Mouse (Mus musculus): ENCODE data around the gene Pold2. TPM values are rescaled to one million over a fixed set of nuclear protein-coding genes. Genes with fewer than 3 reads are reported as not detected.

Gene Pold2
- total and polyA plus RNA-seq, 3 experiments = 30.1 to 295 (median 47.5) TPM

DNA sequence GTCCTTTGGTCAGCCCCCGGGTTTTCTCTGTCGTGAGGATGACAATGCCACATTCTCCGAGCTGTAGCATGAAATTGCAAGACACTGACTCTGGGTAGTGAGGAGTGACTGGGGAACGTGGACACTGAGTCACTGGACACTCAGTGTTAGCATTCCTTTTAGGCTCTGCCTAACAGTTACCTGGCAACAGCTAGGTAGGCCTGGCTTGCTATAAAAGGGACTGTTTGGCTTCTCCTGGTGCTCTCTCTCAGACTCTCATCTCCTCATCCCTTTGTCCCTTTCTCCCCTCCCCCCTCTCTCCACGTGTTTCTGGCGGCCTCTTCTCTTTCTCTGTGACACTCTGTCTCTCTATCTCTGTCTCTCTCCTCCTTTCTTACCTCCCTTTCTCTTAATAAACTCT lies 24.3 kb upstream of the Pold2 start:
- Histone ChIP-seq H3K36me3 (replicated peaks) (no peaks in the 10 kb centered on the region), H3K27me3 (ENCODE audit: insufficient read depth, low read length) (peaks cover 52% of the 10 kb centered on the region), H3K4me3 (ENCODE audit: low read depth, low read length) (no peak overlapping the region), H3K9me3 (replicated peaks) (no peaks in the 10 kb centered on the region), H3K4me1 (ENCODE audit: insufficient read depth, low read depth, low read length) (peaks cover 4% of the 10 kb centered on the region; the same call in 1 of the 2 replicates)
- TF ChIP-seq CTCF (IDR thresholded peaks at IDR 0.05; ENCODE audit: low read depth, low read length) (no peak), TAL1 (conservative IDR thresholded peaks at IDR 0.05; ENCODE audit: low read depth, low read length) (no peak), POLR2AphosphoS5 (IDR thresholded peaks at IDR 0.05; ENCODE audit: insufficient replicate concordance, low read depth, low read length) (no peak), GATA1 (IDR thresholded peaks at IDR 0.05; ENCODE audit: borderline replicate concordance, low read length) (no peak), GATA2 (IDR thresholded peaks at IDR 0.05; ENCODE audit: borderline replicate concordance, low read depth, low read length) (no peak)
- DNase-seq (ENCODE audit: low spot score) (no peak), ATAC-seq (ENCODE audit: extremely low read depth, insufficient number of reproducible peaks, low FRiP score, poor library complexity, severe bottlenecking) (no peak)

DNA sequence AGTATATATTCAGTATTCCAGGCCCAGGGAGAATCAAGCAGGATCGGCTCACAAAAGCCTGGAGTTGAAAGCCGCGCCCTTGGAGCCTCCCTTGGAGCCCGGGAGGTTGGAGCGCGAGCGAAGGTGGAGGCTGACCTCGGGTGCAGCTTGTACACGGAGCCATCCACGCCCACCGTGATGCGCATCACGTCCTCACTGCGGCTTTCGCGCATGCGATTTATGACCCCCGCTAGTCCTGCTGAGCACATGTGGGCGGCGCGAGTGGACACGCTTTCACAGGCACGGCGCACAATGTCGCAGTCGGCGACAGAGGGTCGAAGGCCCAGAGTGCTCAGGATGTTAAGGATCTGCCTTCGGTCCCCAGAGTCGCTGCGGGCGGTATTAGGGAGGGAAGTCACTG lies 23.9 kb upstream of the Pold2 start:
- Histone ChIP-seq H3K27me3 (ENCODE audit: insufficient read depth, low read length) (peaks cover 54% of the 10 kb centered on the region), H3K4me3 (ENCODE audit: low read depth, low read length) (no peak overlapping the region), H3K4me1 (ENCODE audit: insufficient read depth, low read depth, low read length) (peaks cover 4% of the 10 kb centered on the region; the same call in 1 of the 2 replicates), H3K36me3 (replicated peaks) (no peaks in the 10 kb centered on the region), H3K9me3 (replicated peaks) (no peaks in the 10 kb centered on the region)
- TF ChIP-seq CTCF (IDR thresholded peaks at IDR 0.05; ENCODE audit: low read depth, low read length) = no peak
- TF ChIP-seq GATA1 (IDR thresholded peaks at IDR 0.05; ENCODE audit: borderline replicate concordance, low read length) = no peak
- no peak for TF ChIP-seq GATA2 (IDR thresholded peaks at IDR 0.05; ENCODE audit: borderline replicate concordance, low read depth, low read length)
- no peak for TF ChIP-seq TAL1 (conservative IDR thresholded peaks at IDR 0.05; ENCODE audit: low read depth, low read length)
- no peak for TF ChIP-seq POLR2AphosphoS5 (IDR thresholded peaks at IDR 0.05; ENCODE audit: insufficient replicate concordance, low read depth, low read length)
- ATAC-seq (ENCODE audit: extremely low read depth, insufficient number of reproducible peaks, low FRiP score, poor library complexity, severe bottlenecking) (no peak), DNase-seq (ENCODE audit: low spot score) (no peak)

DNA sequence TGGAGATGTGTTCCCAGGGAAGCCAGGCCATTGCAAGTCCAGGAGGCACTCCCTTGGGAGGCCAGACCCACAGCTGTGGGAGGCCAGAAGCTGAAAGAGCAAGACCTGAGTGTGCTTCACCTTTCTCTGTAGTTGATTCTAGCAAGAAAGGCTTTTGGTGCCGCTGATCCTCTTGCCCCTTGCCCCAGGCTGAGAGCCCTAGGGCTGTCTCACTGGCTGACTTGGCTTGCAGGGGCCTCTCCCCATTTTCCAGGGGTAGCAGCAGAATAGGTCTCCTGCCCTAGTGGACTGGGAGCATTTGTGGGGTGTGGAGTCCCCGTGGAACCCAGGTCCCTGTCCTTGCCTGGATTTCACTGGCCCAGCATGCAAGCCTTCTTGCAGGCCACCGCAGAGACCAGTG lies 23.2 kb upstream of the Pold2 start:
- Histone ChIP-seq H3K36me3 (replicated peaks) (no peaks in the 10 kb centered on the region), H3K27me3 (ENCODE audit: insufficient read depth, low read length) (peaks cover 56% of the 10 kb centered on the region), H3K9me3 (replicated peaks) (no peaks in the 10 kb centered on the region), H3K4me1 (ENCODE audit: insufficient read depth, low read depth, low read length) (peaks cover 4% of the 10 kb centered on the region; the same call in 1 of the 2 replicates), H3K4me3 (ENCODE audit: low read depth, low read length) (no peak overlapping the region)
- no peak for TF ChIP-seq GATA2 (IDR thresholded peaks at IDR 0.05; ENCODE audit: borderline replicate concordance, low read depth, low read length)
- no peak for TF ChIP-seq TAL1 (conservative IDR thresholded peaks at IDR 0.05; ENCODE audit: low read depth, low read length)
- DNase-seq (ENCODE audit: low spot score) (no peak), ATAC-seq (ENCODE audit: extremely low read depth, insufficient number of reproducible peaks, low FRiP score, poor library complexity, severe bottlenecking) (no peak)

DNA sequence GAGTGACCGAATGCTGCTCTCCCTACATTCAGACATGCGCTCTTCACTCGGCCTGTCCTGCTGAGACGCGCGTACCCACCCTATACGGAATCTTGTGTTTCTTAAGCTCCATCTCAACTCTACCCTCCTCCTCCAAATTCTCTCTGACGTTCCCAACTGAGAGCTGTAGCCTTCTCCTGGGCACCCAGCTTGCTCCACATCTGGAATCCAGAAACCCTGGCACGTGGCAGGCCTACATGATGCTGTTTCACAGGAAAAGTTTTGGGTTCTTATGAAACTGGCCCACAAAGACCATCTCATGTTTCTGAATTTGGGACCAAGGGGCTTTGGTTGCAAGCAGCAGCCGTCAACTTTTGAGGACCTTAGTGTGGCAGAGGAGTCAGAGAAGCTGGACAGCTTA lies 21.2 kb upstream of the Pold2 start:
- no peaks in the 10 kb centered on the region for H3K9me3 ChIP-seq (replicated peaks)
- no peak for DNase-seq (ENCODE audit: low spot score)
- TF ChIP-seq CTCF (IDR thresholded peaks at IDR 0.05; ENCODE audit: low read depth, low read length) (no peak), GATA1 (IDR thresholded peaks at IDR 0.05; ENCODE audit: borderline replicate concordance, low read length) (no peak)
- H3K27me3 ChIP-seq (ENCODE audit: insufficient read depth, low read length) = peaks cover 64% of the 10 kb centered on the region
- H3K4me1 ChIP-seq (ENCODE audit: insufficient read depth, low read depth, low read length) = peaks cover 4% of the 10 kb centered on the region; the same call in 1 of the 2 replicates
- H3K36me3 ChIP-seq (replicated peaks) = no peaks in the 10 kb centered on the region
- ATAC-seq (ENCODE audit: extremely low read depth, insufficient number of reproducible peaks, low FRiP score, poor library complexity, severe bottlenecking) = no peak
- H3K4me3 ChIP-seq (ENCODE audit: low read depth, low read length) = no peak overlapping the region

DNA sequence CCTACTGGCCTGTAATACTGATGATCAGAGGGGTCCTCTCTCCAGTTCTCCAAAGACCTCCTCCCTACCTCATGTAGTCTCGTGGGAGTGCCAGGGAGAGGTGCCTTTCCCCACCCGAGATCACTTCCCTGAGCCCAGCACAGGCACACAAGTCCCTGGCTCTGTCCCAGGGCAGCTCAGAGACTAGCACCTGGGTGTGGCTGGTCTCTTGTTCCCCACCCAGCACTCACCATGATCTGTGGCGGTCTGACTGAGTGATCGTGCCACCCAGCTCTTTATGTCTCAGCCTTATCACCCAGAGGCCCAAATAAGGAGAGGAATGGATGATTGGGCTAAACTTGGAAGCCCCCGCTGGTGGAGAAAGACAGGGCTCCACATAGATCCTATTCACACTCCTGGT lies 20.4 kb upstream of the Pold2 start, which contains the start of gene Myl7:
TSS of gene Myl7 (minus strand) at position 252 of the 400 bp plus-strand sequence.
- DNase-seq (ENCODE audit: low spot score) (no peak), ATAC-seq (ENCODE audit: extremely low read depth, insufficient number of reproducible peaks, low FRiP score, poor library complexity, severe bottlenecking) (no peak)
- no peaks in the 10 kb centered on the region for H3K36me3 ChIP-seq (replicated peaks)
- no peak within 1 kb of the TSS for H3K4me3 ChIP-seq (ENCODE audit: low read depth, low read length)
- peaks cover 60% of the 10 kb centered on the region for H3K27me3 ChIP-seq (ENCODE audit: insufficient read depth, low read length)
- peaks cover 4% of the 10 kb centered on the region; the same call in 1 of the 2 replicates for H3K4me1 ChIP-seq (ENCODE audit: insufficient read depth, low read depth, low read length)
- TF ChIP-seq POLR2AphosphoS5 (IDR thresholded peaks at IDR 0.05; ENCODE audit: insufficient replicate concordance, low read depth, low read length) (no peak), GATA1 (IDR thresholded peaks at IDR 0.05; ENCODE audit: borderline replicate concordance, low read length) (no peak), TAL1 (conservative IDR thresholded peaks at IDR 0.05; ENCODE audit: low read depth, low read length) (no peak), CTCF (IDR thresholded peaks at IDR 0.05; ENCODE audit: low read depth, low read length) (no peak), GATA2 (IDR thresholded peaks at IDR 0.05; ENCODE audit: borderline replicate concordance, low read depth, low read length) (no peak)
- no peaks in the 10 kb centered on the region for H3K9me3 ChIP-seq (replicated peaks)

DNA sequence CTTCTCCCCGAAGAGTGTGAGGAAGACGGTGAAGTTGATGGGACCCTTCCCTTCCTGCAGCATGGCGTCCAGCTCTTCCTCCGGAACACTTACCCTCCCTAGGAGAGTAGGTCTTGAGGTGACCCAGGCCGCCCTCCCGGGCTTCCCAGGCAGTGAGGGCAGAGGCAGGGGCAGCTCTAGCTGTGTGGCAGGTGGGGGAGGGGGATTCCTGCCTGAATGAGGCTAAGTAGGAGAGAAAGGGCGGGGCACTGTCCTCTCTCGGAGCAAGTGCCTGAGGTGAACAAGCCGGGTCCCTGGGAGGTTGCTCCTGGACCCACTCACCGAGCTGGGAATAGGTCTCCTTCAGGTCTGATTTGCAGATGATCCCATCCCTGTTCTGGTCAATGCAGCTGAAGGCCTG lies 19.7 kb upstream of the Pold2 start:
- Histone ChIP-seq H3K9me3 (replicated peaks) (no peaks in the 10 kb centered on the region), H3K4me1 (ENCODE audit: insufficient read depth, low read depth, low read length) (peaks cover 4% of the 10 kb centered on the region; the same call in 1 of the 2 replicates), H3K27me3 (ENCODE audit: insufficient read depth, low read length) (peaks cover 57% of the 10 kb centered on the region), H3K4me3 (ENCODE audit: low read depth, low read length) (no peak overlapping the region), H3K36me3 (replicated peaks) (no peaks in the 10 kb centered on the region)
- no peak for ATAC-seq (ENCODE audit: extremely low read depth, insufficient number of reproducible peaks, low FRiP score, poor library complexity, severe bottlenecking)
- no peak for DNase-seq (ENCODE audit: low spot score)
- TF ChIP-seq GATA1 (IDR thresholded peaks at IDR 0.05; ENCODE audit: borderline replicate concordance, low read length) (no peak), POLR2AphosphoS5 (IDR thresholded peaks at IDR 0.05; ENCODE audit: insufficient replicate concordance, low read depth, low read length) (no peak), CTCF (IDR thresholded peaks at IDR 0.05; ENCODE audit: low read depth, low read length) (no peak), GATA2 (IDR thresholded peaks at IDR 0.05; ENCODE audit: borderline replicate concordance, low read depth, low read length) (no peak), TAL1 (conservative IDR thresholded peaks at IDR 0.05; ENCODE audit: low read depth, low read length) (no peak)

DNA sequence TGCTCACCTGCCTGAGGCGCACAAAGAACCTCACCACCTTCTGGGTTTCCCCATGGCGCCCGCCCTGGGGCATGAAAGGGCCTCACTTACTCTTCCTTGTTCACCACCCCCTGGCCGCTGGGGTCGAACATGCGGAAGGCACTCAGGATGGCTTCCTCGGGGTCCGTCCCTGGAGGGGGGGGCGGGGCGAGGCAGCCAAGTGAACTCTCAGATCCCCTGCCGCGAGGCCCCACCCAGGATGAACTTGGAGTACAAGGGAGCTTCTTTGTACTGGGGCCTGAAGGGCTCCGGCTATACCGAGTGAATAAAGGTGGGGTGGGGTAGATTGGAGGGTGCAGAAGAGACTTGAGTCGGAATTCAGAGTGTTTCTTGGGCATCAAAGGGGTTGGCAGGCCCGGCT lies 19.1 kb upstream of the Pold2 start:
- TF ChIP-seq POLR2AphosphoS5 (IDR thresholded peaks at IDR 0.05; ENCODE audit: insufficient replicate concordance, low read depth, low read length) = no peak
- TF ChIP-seq GATA2 (IDR thresholded peaks at IDR 0.05; ENCODE audit: borderline replicate concordance, low read depth, low read length) = no peak
- TF ChIP-seq GATA1 (IDR thresholded peaks at IDR 0.05; ENCODE audit: borderline replicate concordance, low read length) = no peak
- TF ChIP-seq TAL1 (conservative IDR thresholded peaks at IDR 0.05; ENCODE audit: low read depth, low read length) = no peak
- TF ChIP-seq CTCF (IDR thresholded peaks at IDR 0.05; ENCODE audit: low read depth, low read length) = no peak
- ATAC-seq (ENCODE audit: extremely low read depth, insufficient number of reproducible peaks, low FRiP score, poor library complexity, severe bottlenecking) (no peak), DNase-seq (ENCODE audit: low spot score) (no peak)
- H3K4me3 ChIP-seq (ENCODE audit: low read depth, low read length) = no peak overlapping the region
- peaks cover 57% of the 10 kb centered on the region for H3K27me3 ChIP-seq (ENCODE audit: insufficient read depth, low read length)
- peaks cover 4% of the 10 kb centered on the region; the same call in 1 of the 2 replicates for H3K4me1 ChIP-seq (ENCODE audit: insufficient read depth, low read depth, low read length)
- no peaks in the 10 kb centered on the region for H3K9me3 ChIP-seq (replicated peaks)
- H3K36me3 ChIP-seq (replicated peaks) = no peaks in the 10 kb centered on the region

All from G1E (cell line).